Mouse (Mus musculus): ENCODE measurements around the gene Pkib.

Pkib gene

DNA sequence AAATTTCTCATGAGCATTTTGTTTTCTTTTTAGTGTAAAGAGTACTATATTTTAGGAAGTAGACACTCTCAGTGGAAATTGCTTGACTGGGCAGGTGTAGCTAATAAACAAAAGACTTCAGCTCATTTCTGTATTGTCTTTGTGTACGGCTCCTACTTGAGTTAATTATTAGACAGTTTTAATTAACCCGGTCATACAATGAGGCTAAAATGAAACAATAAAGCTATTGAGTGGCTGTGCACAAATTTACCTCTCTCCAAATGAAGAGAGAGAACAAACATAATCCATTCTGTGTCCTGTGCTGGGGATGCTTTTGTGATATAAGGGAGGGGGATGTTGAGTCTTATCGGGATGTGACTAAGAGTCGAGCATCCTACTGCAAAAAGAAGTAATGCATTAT lies 109.0 kb downstream of the Pkib start:
- DNase-seq (ENCODE audit: low spot score in 2 of 2), result no peak

- no peak for DNase-seq (ENCODE audit: low spot score in 2 of 2)
These were observed 109.6 kb downstream of the Pkib start for GRCm38 (mm10) chr10:57741351-57741750.

DNA sequence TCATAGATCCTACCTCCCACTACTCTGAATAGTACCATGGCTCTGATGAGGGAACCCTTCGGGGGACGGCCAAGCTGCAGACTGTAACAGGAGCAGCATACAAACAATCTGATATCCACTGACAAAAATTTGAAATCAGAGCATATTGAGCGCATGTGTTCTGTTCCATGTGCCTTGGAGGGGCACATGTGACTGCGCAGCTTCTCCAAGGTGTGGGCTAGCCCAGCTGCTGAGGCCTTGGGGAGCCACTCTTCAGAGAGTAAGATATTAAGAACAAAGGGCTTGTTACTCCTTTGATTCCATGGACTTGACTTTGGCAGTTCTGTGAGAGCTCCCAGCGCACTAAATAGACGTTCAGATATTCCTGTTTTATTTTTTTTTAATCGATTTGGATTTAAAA lies 111.3 kb downstream of the Pkib start:
- DNase-seq (ENCODE audit: low spot score in 2 of 2), result no peak

DNA sequence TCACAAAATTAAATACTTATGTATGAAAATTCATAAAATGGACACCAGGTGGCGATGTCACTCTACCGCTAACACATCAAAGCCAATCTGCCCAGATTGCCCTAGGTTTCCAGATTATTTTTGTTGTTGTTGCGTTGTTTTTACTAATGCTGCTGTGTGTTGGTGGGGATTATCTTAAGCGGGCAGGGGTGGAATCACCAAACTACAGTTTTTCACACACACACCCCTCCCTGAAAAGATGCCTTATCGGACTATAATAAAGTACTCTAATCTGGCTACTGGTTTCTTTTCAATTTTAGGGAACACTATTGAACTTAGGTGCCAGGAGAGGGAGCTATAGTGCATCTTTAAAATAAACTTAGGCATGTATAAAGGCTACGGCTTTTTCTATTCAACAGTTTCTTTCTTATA lies 111.8 kb downstream of the Pkib start:
- DNase-seq (ENCODE audit: low spot score in 2 of 2), result peak; percentile 3 to 34

DNA sequence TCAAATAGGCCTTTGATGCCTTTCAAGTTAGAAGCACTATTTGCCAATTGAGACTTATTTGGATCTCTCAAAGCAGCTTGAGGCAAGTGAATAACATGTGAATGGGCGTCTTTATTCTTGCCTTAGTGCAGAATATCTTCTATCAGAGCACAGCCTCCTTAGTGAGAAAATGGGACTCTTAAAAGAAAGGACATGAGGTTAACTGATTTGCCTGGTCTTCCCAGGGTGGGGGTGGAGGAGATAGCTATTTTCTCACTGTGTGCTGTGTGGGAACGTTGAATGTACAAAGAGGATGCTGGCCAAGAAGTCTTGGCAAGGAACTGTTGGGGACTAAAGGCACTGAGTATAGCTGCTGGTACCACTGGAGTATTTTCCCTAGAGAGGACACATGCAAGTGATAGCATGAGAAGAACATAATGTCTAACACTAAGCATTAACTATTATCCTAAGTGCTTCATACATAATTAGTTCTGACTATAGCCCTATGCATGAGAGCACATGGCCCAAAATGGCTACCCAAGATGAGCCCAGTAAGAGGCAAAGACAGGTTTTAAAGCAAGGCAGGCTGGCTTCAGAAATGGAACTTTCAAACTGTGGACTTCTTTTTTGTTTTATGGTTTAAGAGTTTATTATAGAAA lies 112.5 kb downstream of the Pkib start:
- no peak for DNase-seq (ENCODE audit: low spot score in 2 of 2)

GRCm38 (mm10) chr10:57745452-57745851 lies 113.7 kb downstream of the Pkib start:
- no peak for DNase-seq (ENCODE audit: low spot score in 2 of 2)

DNA sequence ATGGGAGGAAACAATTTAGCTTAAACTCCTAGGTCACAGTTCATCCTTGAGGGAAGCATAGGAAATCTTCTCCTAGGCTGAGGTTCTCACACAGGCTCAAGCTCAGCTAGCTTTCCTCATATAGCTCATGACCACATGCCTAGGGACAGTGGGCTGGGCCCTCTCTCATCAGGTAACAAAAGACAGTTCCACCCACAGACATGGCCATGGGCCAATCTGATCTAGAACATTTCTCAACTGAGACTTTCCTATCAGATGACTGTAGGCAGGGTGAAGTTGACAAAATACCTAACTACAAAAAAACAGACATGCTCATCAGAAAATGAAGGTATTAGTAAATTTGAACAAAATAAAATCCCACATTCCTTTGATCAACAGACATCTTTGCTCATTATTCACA lies 115.3 kb downstream of the Pkib start:
- DNase-seq (ENCODE audit: low spot score in 2 of 2), result peak; percentile 3 to 6

- no peak for DNase-seq (ENCODE audit: low spot score in 2 of 2)
These were observed 121.6 kb downstream of the Pkib start for GRCm38 (mm10) chr10:57753343-57753742.

GRCm38 (mm10) chr10:57755201-57755736 lies 123.5 kb downstream of the Pkib start:
- no peak for DNase-seq (ENCODE audit: low spot score in 2 of 2)

DNA sequence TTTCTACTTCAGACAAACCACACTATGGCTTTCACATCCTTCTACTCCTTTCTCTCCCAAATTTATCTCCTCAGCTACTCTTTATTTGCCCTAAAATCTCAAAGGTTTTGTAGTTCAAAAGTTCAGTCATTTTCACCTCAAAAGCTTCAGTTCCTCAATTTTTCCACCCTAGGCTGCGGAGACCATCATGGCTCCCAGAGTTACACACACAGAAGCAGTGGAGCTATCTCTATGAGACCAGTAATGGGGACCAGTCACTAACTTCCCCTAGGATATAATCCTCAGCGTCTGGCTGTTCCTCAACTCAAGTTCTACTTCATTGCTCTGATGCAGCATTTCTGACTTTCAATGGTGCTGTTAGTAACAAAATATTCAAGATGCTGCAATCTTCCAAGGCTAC lies 127.2 kb downstream of the Pkib start:
- no peak for DNase-seq (ENCODE audit: low spot score in 2 of 2)

DNA sequence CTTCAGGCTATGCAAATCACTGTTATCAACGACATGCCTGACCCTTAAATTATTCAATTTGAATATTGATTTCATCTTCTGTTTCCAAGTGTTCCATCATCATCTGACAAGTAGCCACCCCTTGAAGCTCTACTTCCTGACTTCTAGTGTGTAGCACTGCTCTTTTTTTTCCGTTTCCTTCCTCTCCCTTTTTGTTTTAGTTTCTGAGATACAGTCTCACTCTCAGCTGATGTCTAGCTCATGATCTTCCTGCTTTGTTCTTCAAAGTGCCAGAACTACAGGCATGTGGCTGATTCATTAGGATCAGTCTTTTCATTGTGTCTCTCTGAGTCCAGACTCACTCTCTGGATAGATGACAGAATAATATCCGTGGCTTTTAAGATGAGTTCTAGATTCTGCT lies 128.9 kb downstream of the Pkib start:
- DNase-seq (ENCODE audit: low spot score in 2 of 2), result no peak

DNA sequence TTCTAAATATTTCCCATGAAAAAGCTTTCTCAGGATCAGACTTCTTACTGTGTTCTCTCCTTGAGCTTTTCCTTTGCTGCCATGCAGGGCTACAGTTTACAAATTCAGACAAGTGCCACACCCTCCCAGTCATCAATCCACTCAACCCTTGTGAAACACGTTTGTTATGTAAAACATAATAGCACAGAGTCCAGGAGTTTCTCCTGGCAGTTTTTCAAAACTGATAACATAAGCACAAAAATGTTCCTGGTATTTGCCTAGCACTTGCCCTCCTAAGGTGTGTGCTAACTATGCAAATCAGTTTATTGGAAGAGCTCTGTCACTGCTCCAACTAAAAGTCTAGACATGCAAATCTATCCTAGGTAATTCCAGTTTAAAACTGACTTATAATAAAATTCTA lies 131.3 kb downstream of the Pkib start:
- DNase-seq (ENCODE audit: low spot score in 2 of 2), result no peak

DNA sequence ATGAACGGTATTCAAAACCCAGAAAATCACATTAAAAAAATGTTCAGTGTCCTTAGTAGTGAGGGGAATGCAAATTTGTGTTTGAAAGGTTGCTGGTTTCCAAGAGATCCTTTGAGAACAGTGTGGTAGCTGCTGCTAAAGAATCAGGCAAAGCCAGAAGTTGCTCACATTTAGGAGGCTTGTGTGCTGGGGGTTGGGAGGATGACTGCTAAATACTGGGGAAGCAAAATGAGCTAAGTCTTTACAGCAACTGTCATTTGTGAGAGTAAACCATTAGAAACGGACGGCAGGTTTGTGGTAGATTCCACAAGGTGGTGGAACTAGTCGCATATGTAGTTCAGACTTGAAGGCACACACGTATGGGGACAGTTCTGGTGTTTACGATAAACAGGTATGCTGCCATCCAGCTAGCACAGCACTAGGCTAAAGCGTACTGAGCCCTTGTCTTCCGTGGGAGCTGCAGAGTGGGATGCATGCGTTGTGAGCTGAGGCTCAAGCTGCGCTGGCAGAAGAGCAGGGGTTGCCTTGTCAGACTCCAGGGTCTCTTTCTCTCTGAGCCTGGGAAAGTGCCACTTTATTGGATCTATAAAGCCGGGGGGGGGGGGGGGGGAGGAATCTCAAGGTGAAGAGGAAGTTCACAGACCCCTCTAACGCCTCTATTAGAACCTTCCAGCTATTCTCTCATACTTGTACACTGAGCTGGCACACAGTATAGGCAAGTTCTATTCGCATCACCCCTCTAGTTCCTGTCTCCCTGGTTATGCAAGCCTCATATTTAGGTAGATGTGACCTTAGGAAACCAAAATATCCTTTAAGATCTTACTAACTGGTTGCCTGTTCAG lies 151.7 kb downstream of the Pkib start:
- no peak for DNase-seq (ENCODE audit: low spot score in 2 of 2)

DNA sequence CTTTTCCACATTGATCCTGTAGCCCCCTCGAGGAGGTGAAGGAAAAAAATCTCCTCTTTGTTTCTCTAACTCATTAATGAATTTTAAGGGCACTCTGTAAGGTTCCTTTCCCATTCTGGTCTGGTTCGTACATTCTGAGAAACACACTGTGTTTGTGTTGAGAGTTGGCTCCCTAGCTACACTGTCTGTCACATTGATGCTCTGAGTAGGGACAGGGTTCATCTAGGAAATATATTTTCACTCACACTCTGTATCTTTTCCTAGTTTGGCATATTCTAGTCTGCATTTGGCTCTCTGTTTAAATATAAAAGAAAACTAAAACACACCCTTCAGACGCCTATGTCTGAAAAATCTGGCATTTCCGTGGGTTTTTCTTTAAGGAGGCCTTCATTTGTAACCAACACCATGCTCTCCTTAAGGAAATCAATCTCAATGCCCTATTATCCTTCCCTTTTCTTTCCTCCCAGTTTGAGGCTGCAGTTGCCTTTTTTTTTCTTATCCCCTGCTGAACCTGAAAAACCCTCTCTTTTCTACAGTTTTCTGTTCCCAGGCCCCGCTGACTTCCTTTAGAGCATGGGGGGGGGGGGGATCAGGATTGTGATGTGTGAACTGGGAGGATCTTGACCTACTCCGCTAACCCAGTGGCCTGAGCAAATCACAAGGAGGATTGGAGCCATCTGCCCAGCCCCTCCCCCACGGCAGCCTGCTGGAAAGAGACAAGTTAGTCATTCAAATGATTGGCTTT lies 152.5 kb downstream of the Pkib start:
- peak; percentile 10 to 46 for DNase-seq (ENCODE audit: low spot score in 2 of 2)

DNA sequence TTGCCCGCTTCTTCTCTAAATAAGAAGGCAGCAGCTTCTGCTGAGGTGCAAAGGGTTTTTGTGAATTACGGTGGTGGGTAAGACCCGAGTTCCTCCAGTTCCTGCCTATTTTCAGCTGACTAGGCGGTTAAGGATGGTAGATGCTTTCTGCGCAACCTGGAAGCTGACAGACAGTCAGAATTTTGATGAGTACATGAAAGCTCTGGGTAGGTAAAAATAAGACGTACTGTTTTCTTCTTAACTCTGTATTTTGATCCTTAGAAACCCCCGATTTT lies 153.0 kb downstream of the Pkib start, which contains the start of gene Fabp7:
TSS of gene Fabp7 (plus strand) at position 6 of the 275 bp plus-strand sequence.
- no peak for DNase-seq (ENCODE audit: low spot score in 2 of 2)

DNA sequence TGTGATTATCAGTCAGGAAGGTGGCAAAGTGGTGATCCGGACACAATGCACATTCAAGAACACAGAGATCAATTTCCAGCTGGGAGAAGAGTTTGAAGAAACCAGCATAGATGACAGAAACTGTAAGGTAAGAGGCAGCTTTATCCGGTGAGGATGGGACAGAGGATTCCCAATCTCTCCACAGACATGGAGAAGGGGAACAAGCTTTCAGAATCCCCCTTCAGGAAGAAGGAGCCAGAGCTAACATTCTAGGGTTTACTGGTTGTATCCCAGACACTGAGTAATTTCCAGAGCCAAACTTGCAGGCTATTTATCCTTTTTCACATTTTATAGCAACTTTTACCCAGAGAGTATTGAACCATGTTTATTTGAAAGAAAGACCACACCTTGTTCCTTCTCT lies 153.8 kb downstream of the Pkib start:
- no peak for DNase-seq (ENCODE audit: low spot score in 2 of 2)

Data from urinary bladder, postnatal 36 days (tissue).